Comparison of ENCODE assay signal across 8 mouse cellular contexts in genomic region chr7:141447110-141447991, GRCm38 (mm10). TPM values are rescaled to one million over a fixed set of nuclear protein-coding genes. Genes with fewer than 3 reads are reported as not detected.
DNase-seq lines count a peak whose midpoint lies in the region; ATAC-seq and TF ChIP-seq lines count a peak whose summit lies in the region.

Gene Rplp2, plus strand, starts transcription at chr7:141447370.

- H3K4me3 ChIP-seq in forebrain, embryonic 15.5 days, result peak within 1 kb of the TSS; percentile 94
- peak within 1 kb of the TSS; percentile 97 for H3K4me3 ChIP-seq in layer of hippocampus, adult 2 months
- peak within 1 kb of the TSS; percentile 89 for H3K4me3 ChIP-seq in lung, embryonic 14.5 days (ENCODE audit: low read depth, low read length)
- peak within 1 kb of the TSS; percentile 81 for H3K4me3 ChIP-seq in olfactory bulb, adult 2 months (ENCODE audit: insufficient read depth, low read depth, low read length)
- peak within 1 kb of the TSS; percentile 92 for H3K4me3 ChIP-seq in thymus, adult 2 months (ENCODE audit: control insufficient read depth, insufficient read depth, low read length)

- H3K9ac ChIP-seq in forebrain, embryonic 15.5 days (replicated peaks), result peak within 1 kb of the TSS; percentile 91
- peak within 1 kb of the TSS; percentile 95 for H3K9ac ChIP-seq in lung, embryonic 14.5 days

- peak within 1 kb of the TSS; percentile 96 for H3K27ac ChIP-seq in forebrain, embryonic 15.5 days (replicated peaks)
- H3K27ac ChIP-seq in layer of hippocampus, adult 2 months, result peak within 1 kb of the TSS; percentile 100
- H3K27ac ChIP-seq in lung, embryonic 14.5 days (ENCODE audit: low read depth), result peak within 1 kb of the TSS; percentile 82
- H3K27ac ChIP-seq in olfactory bulb, adult 2 months (ENCODE audit: insufficient read depth, low read depth, low read length), result peak within 1 kb of the TSS; percentile 100
- H3K27ac ChIP-seq in thymus, adult 2 months (ENCODE audit: control insufficient read depth, insufficient read depth, low read length), result peak within 1 kb of the TSS; percentile 79

- TF ChIP-seq POLR2A in olfactory bulb, adult 2 months (IDR thresholded peaks at IDR 0.05; ENCODE audit: insufficient read depth, low read depth, low read length), result peak; percentile 88
- peak; percentile 85 for TF ChIP-seq POLR2A in thymus, adult 2 months (IDR thresholded peaks at IDR 0.05; ENCODE audit: control insufficient read depth, extremely low read depth, insufficient read depth, low read length, poor library complexity)

- ATAC-seq in forebrain, embryonic 15.5 days (replicated peaks), result peak; percentile 92
- ATAC-seq in lung, embryonic 14.5 days (ENCODE audit: insufficient read depth), result peak; percentile 91

- H3K4me2 ChIP-seq in forebrain, embryonic 15.5 days (replicated peaks), result peak within 1 kb of the TSS; percentile 66
- H3K4me2 ChIP-seq in lung, embryonic 14.5 days, result peak within 1 kb of the TSS; percentile 90

- H3K4me1 ChIP-seq in forebrain, embryonic 15.5 days, result peaks cover 41% of the 10 kb centered on the region
- peaks cover 22% of the 10 kb centered on the region for H3K4me1 ChIP-seq in lung, embryonic 14.5 days (ENCODE audit: insufficient read depth)
- peaks cover 8% of the 10 kb centered on the region for H3K4me1 ChIP-seq in olfactory bulb, adult 2 months (ENCODE audit: control insufficient read depth, insufficient read depth, low read length)
- peaks cover 21% of the 10 kb centered on the region for H3K4me1 ChIP-seq in thymus, adult 2 months (replicated peaks; ENCODE audit: control insufficient read depth, insufficient read depth, low read length)

- under 1% methylated on average over 63 of the region's 63 CpGs for WGBS in forebrain, embryonic 15.5 days
- under 1% methylated on average over 63 of the region's 63 CpGs for WGBS in lung, embryonic 14.5 days
- under 1% methylated on average over 63 of the region's 63 CpGs for WGBS in olfactory bulb, adult 2 months
- under 1% methylated on average over 63 of the region's 63 CpGs for WGBS in thymus, adult 2 months

- intact Hi-C loops in heart, postnatal 25 days (cut with DNase I), result no loop called here

- peak; percentile 98 for DNase-seq in ES-CJ7 (ENCODE audit: low read depth, low spot score)
- peak; percentile 91 for DNase-seq in cerebellum, adult 11 months
- peak; percentile 91 for DNase-seq in heart, postnatal 25 days (ENCODE audit: low spot score)
- DNase-seq in layer of hippocampus, adult 2 months (ENCODE audit: low spot score in 2 of 2), result peak; percentile 93 to 95
- peak; percentile 95 for DNase-seq in lung, embryonic 14.5 days
- peak; percentile 94 for DNase-seq in thymus, adult 2 months

- H3K9me3 ChIP-seq in forebrain, embryonic 15.5 days, result no peaks in the 10 kb centered on the region
- H3K9me3 ChIP-seq in lung, embryonic 14.5 days (ENCODE audit: low read depth, low read length), result no peaks in the 10 kb centered on the region

- TF ChIP-seq CTCF in layer of hippocampus, adult 2 months (conservative IDR thresholded peaks at IDR 0.05), result peak; percentile 21
- no peak; the same call in 1 of the 2 replicates for TF ChIP-seq CTCF in lung, embryonic 14.5 days (IDR thresholded peaks at IDR 0.05; ENCODE audit: low read depth)
- no peak for TF ChIP-seq CTCF in olfactory bulb, adult 2 months (IDR thresholded peaks at IDR 0.05; ENCODE audit: insufficient read depth, low read depth, low read length)
- TF ChIP-seq CTCF in thymus, adult 2 months (IDR thresholded peaks at IDR 0.05; ENCODE audit: borderline replicate concordance, control insufficient read depth, extremely low read depth, insufficient read depth, low read length, poor library complexity), result no peak; the same call in 1 of the 2 replicates

- peaks cover 31% of the 10 kb centered on the region for H3K36me3 ChIP-seq in forebrain, embryonic 15.5 days
- H3K36me3 ChIP-seq in lung, embryonic 14.5 days (ENCODE audit: insufficient read depth), result peaks cover 43% of the 10 kb centered on the region
- H3K36me3 ChIP-seq in thymus, adult 2 months (ENCODE audit: control insufficient read depth, insufficient read depth, low read length), result peaks cover 3% of the 10 kb centered on the region; the same call in 1 of the 2 replicates

- no peaks in the 10 kb centered on the region for H3K27me3 ChIP-seq in forebrain, embryonic 15.5 days
- H3K27me3 ChIP-seq in lung, embryonic 14.5 days (ENCODE audit: insufficient read depth, low read length), result no peaks in the 10 kb centered on the region
- no peaks in the 10 kb centered on the region for H3K27me3 ChIP-seq in thymus, adult 2 months (ENCODE audit: control insufficient read depth, insufficient read depth, low read length)

RNA-seq across cellular contexts. Expression of gene Rplp2, which starts in this region (rescaled TPM):
- polyA plus RNA-seq in forebrain, embryonic 15.5 days (2015; fragmentation: Nextera tagmentation; extraction: Ambion mirVana), result 820 and 834 TPM in 2 replicates
- total RNA-seq in heart, postnatal 25 days (2021), result 100 to 1,000 TPM; 862 to 950 TPM
- 100 to 1,000 TPM; 548 to 575 TPM for total RNA-seq in layer of hippocampus, adult 2 months (2021)
- polyA plus RNA-seq in lung, embryonic 14.5 days (2014; fragmentation: Nextera tagmentation; extraction: Ambion mirVana), result 1,415 and 1,470 TPM in 2 replicates
- polyA plus RNA-seq in olfactory bulb, adult 2 months (2012; ENCODE audit: insufficient read depth, insufficient read length, low replicate concordance, missing spikeins), result 977 TPM in 1 of 2 replicates, not detected in the other
- 674 and 750 TPM in 2 replicates for polyA plus RNA-seq in thymus, adult 2 months (2012; rRNA removed)

Comparison
In these comparisons a context has a peak if more than half of its experiments do, and no peak if none do; other contexts are left out.
1. Peak in every context shown above with its lines: DNase-seq, ATAC-seq, H3K4me3 ChIP-seq and H3K27ac ChIP-seq.